Mouse (Mus musculus) cerebellum, postnatal 10 days (tissue): ENCODE measurements around the gene Tada2b.
A peak's percentile ranks its signal among the peaks of the same experiment; 100 is the strongest.

Experiments used
- DNase-seq, 2 experiments: peaks; one replicate each; pipeline ENCODE4 v3.0.0; 2021; ENCODE audit warnings: mixed read lengths in 2 of 2

The Tada2b gene

DNA sequence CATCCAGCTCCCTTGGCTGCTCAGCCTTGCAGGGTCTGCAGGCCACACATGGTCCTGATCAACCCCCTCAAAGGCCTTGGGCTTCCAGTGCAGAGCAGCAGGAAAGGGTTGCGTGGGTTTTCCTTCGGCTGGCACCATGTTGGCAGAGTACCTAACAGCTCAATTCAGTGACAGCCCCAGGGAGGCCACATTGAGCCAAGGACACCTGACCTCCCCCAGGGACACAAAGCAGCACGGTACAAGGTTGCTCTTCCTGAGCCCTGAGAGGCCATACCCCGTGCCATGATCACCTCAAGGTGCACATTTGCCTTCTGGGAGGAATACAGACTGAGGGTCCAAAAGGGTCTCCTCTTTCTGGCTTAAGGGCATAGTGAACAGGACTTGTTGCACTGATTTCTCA is 39.5 kb downstream of the Tada2b start:
- peak; percentile 50 to 59 for DNase-seq

- DNase-seq = no peak
Observed at GRCm38 (mm10) chr5:36440741-36441140, 43.3 kb downstream of the Tada2b start.

GRCm38 (mm10) chr5:36436858-36437257 is 47.2 kb downstream of the Tada2b start:
- no peak for DNase-seq

DNA sequence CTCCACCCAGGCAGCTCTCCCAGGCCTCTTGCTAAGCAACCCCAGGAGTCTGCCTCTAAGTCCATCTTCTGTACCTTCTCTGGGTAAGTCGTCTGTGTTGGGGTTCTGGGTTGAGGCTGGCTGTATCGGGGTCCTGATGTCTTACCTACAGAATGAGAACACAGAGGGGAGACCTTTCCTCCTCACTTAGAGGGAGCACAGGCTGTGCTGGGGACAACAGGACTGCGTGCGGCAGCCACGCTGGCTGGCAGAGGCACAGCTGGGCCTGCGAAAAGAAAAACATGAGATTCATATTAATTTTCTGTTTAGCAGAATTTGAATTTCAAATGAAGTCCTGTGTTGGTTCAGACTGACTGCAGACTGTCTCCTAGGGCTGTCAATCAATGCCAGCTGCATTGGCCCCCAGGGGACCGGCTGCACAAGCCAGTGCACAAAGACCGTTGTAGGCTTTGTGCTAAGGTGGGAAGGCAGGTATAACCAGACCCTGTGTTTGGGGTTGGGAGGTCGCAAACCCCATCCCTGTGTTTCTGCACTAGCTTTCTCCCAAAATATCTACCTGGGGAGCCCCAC is 49.6 kb downstream of the Tada2b start:
- DNase-seq = no peak

- no peak for DNase-seq
Observed at GRCm38 (mm10) chr5:36431711-36432110, 52.4 kb downstream of the Tada2b start.

- no peak for DNase-seq
Observed at GRCm38 (mm10) chr5:36429551-36429950, 54.5 kb downstream of the Tada2b start.

DNA sequence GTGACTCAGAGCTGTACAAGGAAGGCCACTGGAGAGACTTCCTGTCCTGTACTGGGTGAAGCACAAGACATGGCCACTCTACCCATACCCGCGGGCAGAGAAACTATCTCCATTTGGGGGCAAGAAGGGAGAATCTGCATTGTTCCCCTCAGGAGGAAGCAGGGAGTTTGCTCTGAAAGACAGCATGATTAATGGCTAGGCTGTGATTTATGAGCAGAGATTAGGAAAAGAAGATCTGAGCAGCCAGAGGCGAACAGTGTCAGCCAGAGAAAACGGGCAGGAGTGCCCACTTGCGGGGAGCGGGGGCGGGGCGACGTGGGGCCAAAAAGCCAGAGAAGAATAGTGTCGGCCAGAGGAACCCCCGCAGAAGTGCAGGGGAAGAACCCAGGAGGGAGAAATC is 56.3 kb downstream of the Tada2b start:
- DNase-seq = no peak

- peak; percentile 42 to 46 for DNase-seq
Observed at GRCm38 (mm10) chr5:36426404-36426803, 57.7 kb downstream of the Tada2b start.

DNA sequence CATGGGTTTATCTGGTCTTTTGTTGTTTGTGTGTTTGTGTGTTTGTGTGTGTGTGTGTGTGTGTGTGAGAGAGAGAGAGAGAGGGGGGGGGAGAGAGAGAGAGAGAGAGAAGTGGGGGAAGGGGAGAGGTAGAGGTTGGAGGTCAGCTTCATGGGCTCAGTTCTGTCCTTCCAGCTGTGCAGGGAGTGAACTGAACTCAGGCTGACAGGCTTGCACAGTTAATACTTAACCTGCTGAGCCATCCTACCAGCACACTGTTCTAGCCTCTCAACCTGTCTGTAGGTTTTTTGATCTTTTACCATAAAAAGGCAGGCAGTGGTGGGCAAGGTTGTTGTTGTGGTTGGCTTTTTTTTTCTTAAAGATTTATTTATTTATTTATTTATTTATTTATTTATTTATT is 59.4 kb downstream of the Tada2b start:
- DNase-seq = no peak
